Mouse (Mus musculus) lung, embryonic 14.5 days (tissue): ENCODE measurements around the gene Pole. TPM values are rescaled to one million over a fixed set of nuclear protein-coding genes. Genes with fewer than 3 reads are reported as not detected.
A peak's percentile ranks its signal among the peaks of the same experiment; 100 is the strongest.

Experiments used
- ATAC-seq: fragments of 200-750 bp; cut with Nextera tagmentation; 2 replicates; pipeline ENCODE4 v1.8.0; 2017; ENCODE audit warnings: mild to moderate bottlenecking, moderate TSS enrichment, moderate library complexity; ENCODE audit not compliant: insufficient read depth
- DNase-seq: peaks from one replicate; pipeline ENCODE4 v3.0.0-alpha.2; 2015
- H3K27ac ChIP-seq: fragments of 300-500 bp; sonication (generic); 2 replicates; pipeline ENCODE4 v1.5.1; 2014; ENCODE audit warnings: low read depth, mild to moderate bottlenecking, moderate library complexity
- H3K27me3 ChIP-seq: fragments of 300-500 bp; sonication (generic); 2 replicates; pipeline ENCODE4 v1.6.1; 2014; ENCODE audit warnings: low read length, control low read depth; ENCODE audit not compliant: insufficient read depth
- H3K36me3 ChIP-seq: fragments of 300-500 bp; sonication (generic); 2 replicates; pipeline ENCODE4 v1.6.1; 2014; ENCODE audit warnings: control low read depth; ENCODE audit not compliant: insufficient read depth
- H3K4me1 ChIP-seq: fragments of 300-500 bp; sonication (generic); 2 replicates; pipeline ENCODE4 v1.6.1; 2014; ENCODE audit warnings: antibody characterized with exemption, control low read depth; ENCODE audit not compliant: insufficient read depth
- H3K4me2 ChIP-seq: fragments of 300-500 bp; sonication (generic); 2 replicates; pipeline ENCODE4 v1.6.1; 2014; ENCODE audit warnings: mild to moderate bottlenecking
- H3K4me3 ChIP-seq: fragments of 300-500 bp; sonication (generic); 2 replicates; pipeline ENCODE4 v1.5.1; 2014; ENCODE audit warnings: low read depth, low read length
- H3K9ac ChIP-seq: fragments of 300-500 bp; sonication (generic); 2 replicates; pipeline ENCODE4 v1.6.1; 2014
- H3K9me3 ChIP-seq: fragments of 300-500 bp; sonication (generic); 2 replicates; pipeline ENCODE4 v1.6.1; 2016; ENCODE audit warnings: low read depth, low read length, control low read depth
- CTCF ChIP-seq: IDR thresholded peaks from 2 replicates; pipeline ENCODE4 v1.5.1; 2016; ENCODE audit warnings: antibody characterized with exemption, low read depth
- WGBS: fragments of 180-500 bp; shearing (Covaris S2); extraction: QIAGEN DNeasy Blood & Tissue Kit; methylation state at CpG from one replicate; pipeline ENCODE4 v1.1.7; 2014; 5-methylcytosine and 5-hydroxymethylcytosine counted together
- polyA plus RNA-seq: library from polyadenylated mRNA; unstranded; fragments of >200 nt; fragmentation: Nextera tagmentation; extraction: Ambion mirVana; gene quantifications from 2 replicates; pipeline ENCODE4 v1.2.1, GENCODE M21; 2014

Gene Pole
- polyA plus RNA-seq, 1 experiment from 2014 or later = 44.9 TPM

DNA sequence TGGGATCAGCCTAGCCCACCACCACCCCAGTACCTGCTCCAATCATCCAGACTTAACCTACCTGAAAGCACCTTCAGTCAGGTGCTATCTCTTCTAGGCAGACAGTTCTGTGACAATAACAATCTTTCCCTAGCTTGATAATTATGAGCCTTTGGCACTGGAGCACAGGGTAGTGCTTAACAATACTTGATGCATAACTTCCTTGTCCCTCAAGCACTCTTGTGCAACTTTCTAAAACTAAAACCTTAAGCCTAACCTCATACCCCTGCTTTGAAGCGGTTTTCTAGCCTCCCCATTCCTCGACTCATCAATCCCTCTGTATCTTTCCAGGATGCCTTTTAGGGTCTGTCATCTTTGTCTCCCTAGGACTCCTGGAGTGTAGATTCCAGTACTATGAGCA lies 11.3 kb upstream of the Pole start:
- ATAC-seq = no peak
- Histone ChIP-seq H3K4me1 (no peaks in the 10 kb centered on the region), H3K4me2 (no peak overlapping the region), H3K4me3 (no peak overlapping the region), H3K27me3 (no peaks in the 10 kb centered on the region), H3K9me3 (no peaks in the 10 kb centered on the region), H3K36me3 (no peaks in the 10 kb centered on the region), H3K9ac (no peak overlapping the region), H3K27ac (no peak overlapping the region)
- TF ChIP-seq CTCF = no peak
- WGBS = 44% methylated on average over 2 of the region's 2 CpGs
- DNase-seq = no peak

DNA sequence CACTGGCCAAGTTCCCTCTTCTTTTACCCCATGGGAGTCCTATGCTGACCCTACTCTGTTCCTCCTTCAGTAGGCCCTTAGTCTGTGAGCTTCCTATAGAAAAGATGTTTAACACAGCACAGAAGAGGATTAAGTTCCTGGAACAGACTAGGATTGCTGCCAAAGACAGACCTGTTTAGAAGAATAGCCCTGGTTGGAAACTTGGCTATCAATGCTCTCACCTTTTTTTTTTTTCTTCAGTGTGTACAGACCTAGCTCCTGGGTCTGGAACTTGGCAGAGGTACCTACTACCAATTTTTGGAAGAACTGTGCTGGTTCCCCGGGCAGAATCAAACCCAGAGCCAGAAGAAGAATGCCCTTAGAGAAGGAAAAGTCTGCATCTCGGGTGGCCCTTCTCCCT lies 9.7 kb upstream of the Pole start:
- TF ChIP-seq CTCF = no peak
- H3K4me2 ChIP-seq = no peak overlapping the region
- no peaks in the 10 kb centered on the region for H3K36me3 ChIP-seq
- no peak overlapping the region for H3K9ac ChIP-seq
- no peaks in the 10 kb centered on the region for H3K9me3 ChIP-seq
- H3K27me3 ChIP-seq = no peaks in the 10 kb centered on the region
- no peak overlapping the region for H3K27ac ChIP-seq
- no peak for ATAC-seq
- no peak overlapping the region for H3K4me3 ChIP-seq
- no peak for DNase-seq
- 77% methylated on average over 2 of the region's 2 CpGs for WGBS
- H3K4me1 ChIP-seq = no peaks in the 10 kb centered on the region

DNA sequence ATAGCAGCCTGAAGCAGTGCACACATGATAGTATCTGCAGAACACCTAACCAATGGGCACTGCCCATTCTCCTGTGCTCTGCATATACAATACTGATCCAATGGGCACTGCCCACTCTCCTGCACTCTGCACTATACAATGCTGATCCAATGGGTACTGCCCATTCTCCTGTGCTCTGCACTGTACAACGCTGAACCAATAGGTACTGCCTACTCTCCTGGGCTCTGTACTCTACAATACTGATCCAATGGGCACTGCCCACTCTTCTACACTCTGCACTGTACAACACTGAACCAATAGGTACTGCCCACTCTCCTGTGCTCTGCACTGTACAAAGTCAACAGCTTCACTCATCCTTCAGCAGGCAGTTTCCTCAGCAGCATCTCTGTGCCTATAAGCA lies 9.2 kb upstream of the Pole start:
- no peak for TF ChIP-seq CTCF

DNA sequence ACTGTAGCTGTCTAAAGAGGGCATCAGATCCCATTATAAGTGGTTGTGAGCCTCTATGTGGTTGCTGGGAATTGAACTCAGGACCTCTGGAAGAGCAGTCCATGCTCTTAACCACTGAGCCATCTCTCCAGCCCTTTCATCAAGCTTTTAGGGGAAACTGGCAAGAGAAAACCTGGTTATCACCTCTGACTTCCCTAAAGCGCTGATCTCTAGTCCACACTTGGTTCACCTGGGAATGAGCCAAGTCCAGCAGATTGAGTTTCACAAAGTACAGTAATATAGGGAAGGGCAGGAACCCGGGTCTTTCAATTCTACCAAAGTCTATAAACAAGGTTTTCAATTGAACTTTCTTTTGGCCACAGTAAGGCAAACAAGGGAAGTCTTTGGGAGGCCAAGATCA lies 4.1 kb upstream of the Pole start:
- H3K9ac ChIP-seq = no peak overlapping the region
- 77% methylated on average over 2 of the region's 2 CpGs for WGBS
- DNase-seq (no peak), ATAC-seq (no peak)
- no peaks in the 10 kb centered on the region for H3K36me3 ChIP-seq
- TF ChIP-seq CTCF = no peak
- peaks cover 4% of the 10 kb centered on the region; the same call in 1 of the 2 replicates for H3K4me1 ChIP-seq
- no peak overlapping the region for H3K27ac ChIP-seq
- peaks cover 16% of the 10 kb centered on the region for H3K27me3 ChIP-seq
- H3K9me3 ChIP-seq = no peaks in the 10 kb centered on the region
- no peak overlapping the region for H3K4me3 ChIP-seq
- no peak overlapping the region for H3K4me2 ChIP-seq

More for the DNA sequence above, 9.2 kb upstream of the Pole start:
- Histone ChIP-seq H3K4me3 (no peak overlapping the region), H3K27me3 (no peaks in the 10 kb centered on the region), H3K9me3 (no peaks in the 10 kb centered on the region), H3K4me1 (no peaks in the 10 kb centered on the region), H3K9ac (no peak overlapping the region), H3K36me3 (no peaks in the 10 kb centered on the region), H3K27ac (no peak overlapping the region), H3K4me2 (no peak overlapping the region)
- WGBS = 93% methylated on average over 1 of the region's 1 CpGs
- no peak for DNase-seq
- no peak; the same call in 1 of the 2 replicates for ATAC-seq

DNA sequence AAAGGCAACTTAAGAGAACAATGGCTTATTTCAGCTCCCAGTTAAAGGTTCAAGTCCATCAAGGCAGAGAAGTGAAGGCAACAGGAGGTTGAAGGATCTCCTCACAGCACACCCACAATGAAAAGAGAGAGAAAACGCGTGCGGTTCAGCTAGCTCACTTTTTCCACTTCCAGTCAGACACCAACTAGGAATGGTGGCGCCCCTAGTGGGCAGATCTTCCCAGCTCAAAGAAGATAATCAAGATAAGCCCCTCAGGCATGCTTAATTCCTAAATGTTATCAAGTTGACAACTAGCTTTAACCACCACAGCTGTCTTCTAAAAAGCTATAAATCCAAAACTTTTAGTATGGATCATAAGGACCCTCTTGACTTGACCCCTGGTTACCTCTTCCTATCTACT lies 1.6 kb upstream of the Pole start:
- H3K4me1 ChIP-seq = peaks cover 4% of the 10 kb centered on the region; the same call in 1 of the 2 replicates
- DNase-seq (peak; percentile 77), ATAC-seq (no peak)
- 16% methylated on average over 4 of the region's 4 CpGs for WGBS
- peaks cover 16% of the 10 kb centered on the region for H3K27me3 ChIP-seq
- H3K4me2 ChIP-seq = peak overlapping the region; percentile 97
- no peak overlapping the region for H3K9ac ChIP-seq
- H3K27ac ChIP-seq = no peak overlapping the region
- peaks cover 7% of the 10 kb centered on the region for H3K36me3 ChIP-seq
- peak overlapping the region; percentile 72; the same call in 1 of the 2 replicates for H3K4me3 ChIP-seq
- peak; percentile 58 for TF ChIP-seq CTCF
- no peaks in the 10 kb centered on the region for H3K9me3 ChIP-seq

DNA sequence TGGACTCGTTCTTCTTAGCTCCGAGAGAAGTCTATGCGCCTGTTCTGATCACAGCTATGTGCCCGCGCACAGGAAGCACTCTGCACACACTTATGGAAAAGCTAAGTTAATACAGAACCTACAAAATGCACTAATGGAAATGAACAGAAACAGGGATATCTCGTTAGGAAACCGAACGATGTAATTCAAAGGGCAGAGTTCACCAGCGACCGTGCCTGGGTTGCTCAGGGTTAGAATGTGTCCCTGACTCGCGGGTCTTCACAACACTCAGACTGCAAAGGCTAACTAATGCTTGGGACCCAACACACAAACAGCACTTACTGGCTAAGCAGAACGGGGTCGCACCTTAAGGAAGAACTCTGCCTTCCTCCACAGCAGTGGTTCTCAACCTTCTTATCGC lies 950 bp upstream of the Pole start:
- peak overlapping the region; percentile 97 for H3K4me2 ChIP-seq
- ATAC-seq (no peak), DNase-seq (peak; percentile 2)
- no peak for TF ChIP-seq CTCF
- 4% methylated on average over 15 of the region's 15 CpGs for WGBS
- peak overlapping the region; percentile 51; the same call in 1 of the 2 replicates for H3K9ac ChIP-seq
- H3K27me3 ChIP-seq = peaks cover 16% of the 10 kb centered on the region
- H3K4me1 ChIP-seq = peaks cover 4% of the 10 kb centered on the region; the same call in 1 of the 2 replicates
- no peak overlapping the region for H3K27ac ChIP-seq
- peak overlapping the region; percentile 72 for H3K4me3 ChIP-seq
- no peaks in the 10 kb centered on the region for H3K9me3 ChIP-seq
- peaks cover 13% of the 10 kb centered on the region for H3K36me3 ChIP-seq

DNA sequence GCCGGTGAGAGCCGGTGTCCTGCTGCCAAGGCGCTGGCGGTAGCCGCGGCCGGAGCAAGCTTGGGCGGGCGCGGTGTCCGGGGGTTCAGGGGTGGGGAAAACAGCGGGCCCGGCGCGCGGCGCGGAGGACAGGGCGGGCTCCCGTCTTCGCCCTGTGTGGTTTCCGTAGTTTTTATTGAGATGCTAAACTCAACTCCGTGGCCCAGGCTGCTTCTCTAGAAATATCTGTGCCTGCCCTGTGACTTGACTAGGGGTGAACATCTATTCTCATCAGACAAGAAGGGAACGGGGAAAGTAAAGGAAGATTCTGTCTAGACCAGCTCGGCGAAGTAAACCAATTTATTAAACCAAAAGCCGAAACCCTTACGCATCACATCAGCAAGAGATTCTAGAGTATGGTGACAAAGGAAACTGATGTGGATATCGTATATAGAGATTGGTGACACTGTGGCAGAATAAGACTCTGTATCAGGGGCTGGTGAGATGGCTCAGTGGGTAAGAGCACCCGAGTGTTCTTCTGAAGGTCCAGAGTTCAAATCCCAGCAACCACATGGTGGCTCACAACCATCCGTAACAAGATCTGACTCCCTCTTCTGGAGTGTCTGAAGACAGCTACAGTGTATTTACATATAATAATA lies 459 bp downstream of the Pole start:
- TF ChIP-seq CTCF = no peak
- H3K4me2 ChIP-seq = peak overlapping the region; percentile 97
- no peaks in the 10 kb centered on the region for H3K9me3 ChIP-seq
- DNase-seq (no peak), ATAC-seq (peak; percentile 83)
- H3K36me3 ChIP-seq = peaks cover 27% of the 10 kb centered on the region
- H3K27ac ChIP-seq = peak overlapping the region; percentile 80
- peak overlapping the region; percentile 83 for H3K9ac ChIP-seq
- H3K27me3 ChIP-seq = peaks cover 16% of the 10 kb centered on the region
- 2% methylated on average over 30 of the region's 31 CpGs for WGBS
- peaks cover 4% of the 10 kb centered on the region; the same call in 1 of the 2 replicates for H3K4me1 ChIP-seq
- H3K4me3 ChIP-seq = peak overlapping the region; percentile 72
